Mouse (Mus musculus) small intestine, adult 2 months (tissue): ENCODE data around the gene Akr1b3. TPM values are rescaled to one million over a fixed set of nuclear protein-coding genes. Genes with fewer than 3 reads are reported as not detected.
A peak's percentile ranks its signal among the peaks of the same experiment; 100 is the strongest.
"Not testable (repeated sequence)": the region's sequence is repeated elsewhere in the genome, so short reads cannot be mapped to it uniquely, and the experiment has no call there.

Experiments
- H3K27ac ChIP-seq: fragments of 200-500 bp; 2 replicates; pipeline ENCODE4 v1.5.1; 2012; ENCODE audit warnings: low read depth, low read length, control low read depth, inconsistent platforms; ENCODE audit not compliant: insufficient read depth
- H3K27me3 ChIP-seq: fragments of 200-500 bp; 2 replicates; pipeline ENCODE4 v1.6.1; 2012; ENCODE audit warnings: mild to moderate bottlenecking, moderate library complexity, low read length, inconsistent platforms; ENCODE audit not compliant: control insufficient read depth, insufficient read depth
- H3K36me3 ChIP-seq: fragments of 200-500 bp; 2 replicates; pipeline ENCODE4 v1.6.1; 2012; ENCODE audit warnings: mild to moderate bottlenecking, low read length, control low read depth, inconsistent platforms; ENCODE audit not compliant: control insufficient read depth, insufficient read depth
- H3K4me1 ChIP-seq: fragments of 200-500 bp; 2 replicates; pipeline ENCODE4 v1.6.1; 2012; ENCODE audit warnings: low read length, inconsistent platforms, mixed read lengths; ENCODE audit not compliant: control insufficient read depth, insufficient read depth, insufficient read length
- H3K4me3 ChIP-seq: fragments of 200-500 bp; 2 replicates; pipeline ENCODE4 v1.5.1; 2012; ENCODE audit warnings: low read depth, mild to moderate bottlenecking, control low read depth, inconsistent platforms, low read length, moderate library complexity
- CTCF ChIP-seq: fragments of 200-500 bp; IDR thresholded peaks from 2 replicates; pipeline ENCODE4 v1.5.1; 2012; ENCODE audit warnings: low read depth, mild to moderate bottlenecking, control low read depth, inconsistent platforms, low read length, moderate library complexity, mixed read lengths; ENCODE audit not compliant: insufficient replicate concordance, insufficient read length; ENCODE audit errors: extremely low read depth
- POLR2A ChIP-seq: fragments of 200-500 bp; IDR thresholded peaks from 2 replicates; pipeline ENCODE4 v1.6.1; 2012; ENCODE audit warnings: low read depth, mild to moderate bottlenecking, control low read depth, inconsistent platforms, low read length, moderate library complexity
- WGBS: fragments of 180-500 bp; shearing (Covaris S2); methylation state at CpG from one replicate; pipeline ENCODE4 v1.1.7; 2018; 5-methylcytosine and 5-hydroxymethylcytosine counted together
- polyA plus RNA-seq: library from polyadenylated mRNA; depleted of rRNA; stranded (reverse); fragments of >200 nt; gene quantifications from 2 replicates; pipeline ENCODE4 v1.2.3, GENCODE M21; 2012

The Akr1b3 gene
- polyA plus RNA-seq, 1 experiment: 51.3 TPM

DNA sequence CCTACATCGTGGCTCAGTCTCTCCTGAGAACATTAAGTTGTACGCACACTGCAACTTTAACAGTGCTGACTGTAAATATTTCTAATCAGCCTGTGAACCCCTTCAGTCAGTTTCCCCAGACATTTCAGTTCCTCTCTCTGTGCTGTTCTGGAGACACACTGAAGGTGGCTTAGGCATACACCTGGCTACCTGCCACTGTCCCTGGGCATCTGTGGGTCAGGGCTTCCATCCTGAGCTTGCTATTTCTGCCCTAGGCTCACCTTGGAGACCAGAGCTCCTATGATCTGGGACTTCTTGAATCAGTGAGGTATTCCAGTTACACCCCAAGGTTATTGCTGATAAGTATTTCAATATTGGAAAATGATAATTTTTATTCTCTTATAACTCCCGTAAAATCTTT, 35.1 kb upstream of the Akr1b3 start:
- H3K27ac ChIP-seq: no peak overlapping the region
- no peaks in the 10 kb centered on the region for H3K27me3 ChIP-seq
- H3K36me3 ChIP-seq: no peaks in the 10 kb centered on the region
- TF ChIP-seq CTCF: no peak
- 85% methylated on average over 3 of the region's 3 CpGs for WGBS
- H3K4me3 ChIP-seq: no peak overlapping the region
- peaks cover 9% of the 10 kb centered on the region; the same call in 1 of the 2 replicates for H3K4me1 ChIP-seq

GRCm38 (mm10) chr6:34351481-34351880, 34.2 kb upstream of the Akr1b3 start:
- not testable (repeated sequence) for H3K36me3 ChIP-seq, H3K27me3 ChIP-seq, H3K27ac ChIP-seq, H3K4me1 ChIP-seq, H3K4me3 ChIP-seq
- WGBS: 70% methylated on average over 10 of the region's 10 CpGs

DNA sequence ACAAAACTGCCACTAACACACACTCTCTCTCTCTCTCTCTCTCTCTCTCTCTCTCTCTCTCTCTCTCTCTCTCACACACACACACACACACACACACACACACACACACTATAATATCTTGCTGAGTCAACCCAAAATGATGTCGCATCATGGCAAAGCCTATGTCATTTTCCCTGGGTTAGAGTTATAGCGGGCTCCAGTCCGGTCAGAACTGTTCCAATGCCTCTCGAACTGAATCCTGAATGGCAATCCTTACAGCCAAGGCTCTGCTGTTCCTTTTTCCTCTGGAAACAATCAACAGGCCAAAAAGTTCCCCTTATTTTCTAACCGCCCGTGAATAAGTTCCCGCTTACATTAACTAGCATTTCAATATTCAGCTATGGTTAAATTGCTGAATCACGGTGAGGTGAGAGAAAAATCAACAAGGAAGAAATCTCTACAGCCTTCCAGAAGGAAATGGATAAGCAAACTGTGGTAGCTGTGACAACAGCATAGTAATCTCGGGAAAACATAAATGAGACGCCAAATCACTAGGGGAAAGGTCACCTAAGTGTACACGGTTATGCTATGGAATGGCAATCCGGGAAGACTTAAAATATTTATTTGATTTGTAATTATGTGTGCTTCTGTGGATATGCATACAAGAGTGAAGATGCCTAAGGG, 32.9 kb upstream of the Akr1b3 start:
- Histone ChIP-seq H3K27ac (no peak overlapping the region), H3K27me3 (no peaks in the 10 kb centered on the region), H3K36me3 (no peaks in the 10 kb centered on the region), H3K4me3 (no peak overlapping the region), H3K4me1 (peaks cover 8% of the 10 kb centered on the region; the same call in 1 of the 2 replicates)
- TF ChIP-seq POLR2A: no peak
- TF ChIP-seq CTCF: no peak
- WGBS: 35% methylated on average over 12 of the region's 12 CpGs

- no peaks in the 10 kb centered on the region for H3K27me3 ChIP-seq
- TF ChIP-seq CTCF (peak; percentile 96; the same call in 1 of the 2 replicates), POLR2A (0 out of 2 replicates have a peak, but pooled peaks have one; percentile 5)
- H3K4me3 ChIP-seq: no peak overlapping the region
- no peak overlapping the region for H3K27ac ChIP-seq
- WGBS: 56% methylated on average over 14 of the region's 14 CpGs
- no peaks in the 10 kb centered on the region for H3K4me1 ChIP-seq
- no peaks in the 10 kb centered on the region for H3K36me3 ChIP-seq
Observed at GRCm38 (mm10) chr6:34346096-34346898, 29.0 kb upstream of the Akr1b3 start.

- Histone ChIP-seq H3K4me1 (no peaks in the 10 kb centered on the region), H3K36me3 (no peaks in the 10 kb centered on the region), H3K27me3 (no peaks in the 10 kb centered on the region), H3K27ac (no peak overlapping the region), H3K4me3 (no peak overlapping the region)
- 37% methylated on average over 9 of the region's 9 CpGs for WGBS
- TF ChIP-seq POLR2A: no peak
- TF ChIP-seq CTCF: no peak
Observed at GRCm38 (mm10) chr6:34344935-34345334, 27.7 kb upstream of the Akr1b3 start.

DNA sequence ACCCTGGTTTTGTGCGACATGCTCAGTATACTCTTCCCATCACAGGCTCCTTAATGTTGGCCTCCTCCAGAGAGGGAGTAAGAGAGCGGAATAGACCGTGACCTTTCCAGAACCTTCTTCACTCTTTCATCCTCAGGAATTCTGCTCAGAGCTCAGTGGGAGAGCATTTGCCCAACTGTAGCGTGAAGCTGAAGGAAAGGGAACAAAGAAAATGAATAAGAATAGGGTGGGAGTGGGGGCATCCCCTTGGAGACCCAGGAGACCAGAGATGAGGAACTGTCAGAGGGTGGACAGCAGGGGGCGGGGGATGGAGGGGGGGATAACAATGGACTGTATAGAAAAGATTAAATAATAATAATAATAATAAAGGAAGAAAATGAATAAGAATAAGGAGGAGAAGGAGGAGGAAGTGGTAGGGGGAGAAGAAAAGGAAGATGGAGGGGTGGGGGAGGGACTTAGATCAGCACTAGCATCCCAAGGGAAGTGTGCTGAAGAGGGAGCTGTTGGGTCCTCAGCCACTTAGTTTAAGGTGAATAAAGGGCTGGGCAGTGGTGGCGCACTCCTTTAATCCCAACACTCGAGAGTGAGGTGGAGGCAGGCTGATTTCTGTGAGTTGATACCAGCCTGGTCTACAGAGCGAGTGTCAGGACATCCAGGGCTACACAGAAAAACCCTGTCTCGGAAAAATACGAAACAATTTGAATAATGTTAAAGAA, 27.0 kb upstream of the Akr1b3 start:
- Histone ChIP-seq H3K27ac (no peak overlapping the region), H3K36me3 (no peaks in the 10 kb centered on the region), H3K27me3 (no peaks in the 10 kb centered on the region), H3K4me1 (no peaks in the 10 kb centered on the region), H3K4me3 (no peak overlapping the region)
- TF ChIP-seq POLR2A: no peak
- no peak for TF ChIP-seq CTCF
- WGBS: 74% methylated on average over 10 of the region's 10 CpGs

GRCm38 (mm10) chr6:34343426-34343825, 26.1 kb upstream of the Akr1b3 start:
- 76% methylated on average over 6 of the region's 6 CpGs for WGBS
- Histone ChIP-seq H3K27me3 (no peaks in the 10 kb centered on the region), H3K27ac (no peak overlapping the region), H3K4me3 (no peak overlapping the region), H3K4me1 (no peaks in the 10 kb centered on the region), H3K36me3 (no peaks in the 10 kb centered on the region)
- no peak for TF ChIP-seq POLR2A
